Mouse (Mus musculus) layer of hippocampus, adult 11-12 months (tissue): ENCODE measurements around the gene Ccdc162.

ENCODE experiments used
- DNase-seq: peaks from one replicate; pipeline ENCODE4 v3.0.0; 2022; ENCODE audit warnings: low spot score

The Ccdc162 gene

DNA sequence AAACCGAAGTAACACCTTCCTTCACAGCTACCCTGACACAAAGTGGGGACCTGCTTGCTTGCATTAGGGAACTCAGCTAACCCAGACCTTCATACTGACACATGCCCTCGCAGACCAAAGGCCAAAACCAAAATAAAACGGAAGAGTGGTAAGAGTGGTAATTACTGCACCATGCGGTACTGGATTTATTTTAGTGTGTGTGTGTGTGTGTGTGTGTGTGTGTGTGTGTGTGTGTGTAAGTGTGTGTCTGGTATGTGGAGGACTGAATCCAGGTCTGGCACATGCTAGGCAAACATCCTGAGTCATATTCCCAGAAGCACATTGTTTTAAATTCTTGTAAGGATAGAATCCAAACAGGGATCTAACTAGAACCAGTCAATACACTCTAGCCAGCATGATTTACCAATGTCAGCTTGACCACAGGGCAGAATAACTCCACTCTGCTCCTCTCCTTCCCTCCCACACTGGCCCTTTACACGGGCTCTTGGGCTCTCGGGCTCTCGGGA lies 140.1 kb downstream of the Ccdc162 start:
- DNase-seq = no peak

DNA sequence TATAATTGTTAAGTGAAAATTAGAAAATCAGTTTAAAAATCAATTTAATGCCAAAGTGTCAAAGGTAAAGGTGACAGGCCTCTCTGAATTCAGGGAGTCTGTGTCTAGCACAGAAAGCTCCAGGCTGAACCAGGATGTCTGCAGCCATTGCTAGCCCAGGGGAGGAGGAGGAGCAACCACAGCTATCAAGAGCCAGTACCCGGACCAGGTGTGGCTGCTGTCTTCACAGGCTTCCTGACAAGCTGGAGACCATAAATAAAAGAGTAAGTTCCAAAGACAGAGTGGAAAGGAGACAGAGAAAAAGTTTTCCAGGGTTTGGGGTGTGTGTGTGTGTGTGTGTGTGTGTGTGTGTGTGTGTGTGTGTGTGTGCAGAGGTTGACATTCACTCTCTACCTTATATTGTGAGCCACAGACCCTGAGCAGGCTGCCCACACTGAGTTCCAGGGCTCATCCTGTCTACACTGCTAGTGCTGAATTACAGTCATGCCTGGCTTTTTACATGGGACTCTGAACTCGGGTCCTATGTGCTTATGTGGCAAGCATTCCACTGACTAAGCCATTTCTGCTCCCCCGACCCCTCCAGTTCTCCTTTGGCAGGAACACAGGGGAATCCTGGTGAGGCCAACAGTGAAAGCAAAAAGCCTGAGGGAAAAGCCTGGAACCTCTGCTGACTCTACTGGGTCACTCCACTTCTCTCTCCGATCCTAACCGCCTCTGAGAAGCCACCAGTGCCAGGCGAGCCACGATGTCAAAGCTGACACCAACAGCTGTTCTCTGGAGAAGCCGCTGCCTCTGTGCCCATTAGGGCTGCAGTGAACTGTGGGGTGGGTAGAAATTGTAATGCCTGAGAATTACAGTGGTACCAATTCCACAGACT lies 140.7 kb downstream of the Ccdc162 start:
- DNase-seq = no peak

DNA sequence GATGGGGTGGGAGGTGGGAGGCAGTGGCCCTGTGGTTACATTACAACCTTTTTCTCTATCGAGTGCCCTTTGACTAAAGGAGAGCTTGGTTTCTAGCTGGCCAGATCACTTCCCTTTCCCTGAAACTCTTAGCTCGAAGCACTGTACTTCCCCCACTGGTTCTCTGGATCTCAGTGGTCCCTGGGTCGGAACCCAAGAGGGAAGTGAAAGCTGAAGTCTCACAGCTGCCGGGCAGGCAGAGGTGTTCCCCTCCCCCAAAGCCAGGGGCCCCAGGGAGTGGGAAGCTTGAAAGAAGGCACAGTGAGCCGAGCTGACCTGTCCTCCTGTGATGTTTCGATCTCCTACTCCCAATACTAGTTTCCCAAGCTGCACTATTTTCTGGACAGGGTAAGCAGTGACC lies 143.2 kb downstream of the Ccdc162 start:
- peak; percentile 45 for DNase-seq

DNA sequence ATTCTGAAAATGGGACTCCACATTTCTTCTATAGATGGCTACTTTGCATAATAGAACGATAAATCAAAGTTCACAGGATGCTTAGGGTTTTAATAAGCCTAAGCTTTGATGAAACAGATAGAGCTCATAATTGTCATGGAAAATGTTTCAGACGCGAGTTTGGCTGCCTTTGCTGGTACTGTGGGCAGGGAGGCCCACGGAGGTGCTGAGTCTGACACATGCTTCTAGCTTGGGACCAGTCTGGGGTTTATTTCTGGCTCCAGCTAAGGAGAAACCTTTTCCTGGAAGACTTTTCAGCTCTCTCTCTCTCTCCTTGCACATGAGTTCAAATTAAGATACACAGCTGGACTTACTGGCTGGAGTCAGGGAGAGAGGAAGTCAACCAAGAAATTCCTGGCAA lies 144.2 kb downstream of the Ccdc162 start:
- no peak for DNase-seq

DNA sequence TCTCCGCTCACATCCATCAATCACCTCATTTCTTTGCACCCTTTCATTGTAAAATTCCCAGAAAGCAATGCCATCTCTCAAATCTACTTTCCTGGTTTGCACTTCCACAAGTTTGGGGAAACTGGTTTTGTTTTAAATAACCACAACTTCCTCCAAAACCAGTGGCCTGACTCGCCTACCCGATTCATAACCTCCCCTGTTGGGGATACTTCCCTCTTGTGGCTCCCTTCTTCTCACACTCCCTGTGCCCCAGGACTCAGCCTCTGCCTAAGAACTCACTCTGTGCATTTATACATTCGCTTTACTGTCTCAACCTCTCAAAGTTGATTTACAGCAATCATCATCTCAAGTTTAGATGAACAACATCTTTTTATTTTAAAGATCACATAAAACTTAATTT lies 145.4 kb downstream of the Ccdc162 start:
- DNase-seq = no peak

DNA sequence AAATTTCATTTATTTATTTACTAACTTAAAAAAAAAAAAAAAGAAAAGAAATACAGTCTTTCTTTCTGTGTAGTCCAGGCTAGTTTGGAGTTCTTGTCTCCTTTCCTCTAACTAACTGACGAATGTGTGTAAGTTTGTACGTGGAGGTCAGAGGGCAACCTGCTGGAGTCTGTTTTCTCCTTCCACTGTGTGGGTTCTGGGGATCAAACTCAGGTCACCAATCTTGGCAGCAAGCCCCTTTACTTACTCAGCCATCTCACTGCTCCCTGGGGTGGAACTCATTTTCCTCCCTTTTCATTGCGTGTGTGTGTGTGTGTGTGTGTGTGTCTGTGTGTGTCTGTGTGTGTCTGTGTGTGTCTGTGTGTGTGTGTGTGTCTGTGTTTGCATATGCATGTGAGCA lies 148.1 kb downstream of the Ccdc162 start:
- DNase-seq = no peak

DNA sequence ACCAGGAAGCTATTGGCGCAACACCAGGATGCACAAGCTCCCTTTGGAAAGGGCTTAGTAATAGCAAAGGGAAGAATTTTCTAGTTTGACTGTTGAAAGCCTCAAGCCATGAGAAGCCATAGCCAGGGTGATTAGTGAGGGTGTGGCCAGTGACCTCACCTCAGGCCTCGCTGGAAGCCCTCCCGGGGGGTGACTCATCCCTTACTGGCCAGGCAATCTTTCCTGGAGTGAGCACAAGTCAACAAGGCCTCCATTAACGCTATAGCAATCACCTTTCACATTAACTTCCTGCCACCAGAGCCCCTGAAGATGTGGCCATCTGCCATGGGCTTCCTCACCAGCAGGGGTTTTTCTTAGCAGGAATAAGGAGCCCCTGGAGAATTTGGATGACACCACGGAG lies 151.3 kb downstream of the Ccdc162 start:
- no peak for DNase-seq

DNA sequence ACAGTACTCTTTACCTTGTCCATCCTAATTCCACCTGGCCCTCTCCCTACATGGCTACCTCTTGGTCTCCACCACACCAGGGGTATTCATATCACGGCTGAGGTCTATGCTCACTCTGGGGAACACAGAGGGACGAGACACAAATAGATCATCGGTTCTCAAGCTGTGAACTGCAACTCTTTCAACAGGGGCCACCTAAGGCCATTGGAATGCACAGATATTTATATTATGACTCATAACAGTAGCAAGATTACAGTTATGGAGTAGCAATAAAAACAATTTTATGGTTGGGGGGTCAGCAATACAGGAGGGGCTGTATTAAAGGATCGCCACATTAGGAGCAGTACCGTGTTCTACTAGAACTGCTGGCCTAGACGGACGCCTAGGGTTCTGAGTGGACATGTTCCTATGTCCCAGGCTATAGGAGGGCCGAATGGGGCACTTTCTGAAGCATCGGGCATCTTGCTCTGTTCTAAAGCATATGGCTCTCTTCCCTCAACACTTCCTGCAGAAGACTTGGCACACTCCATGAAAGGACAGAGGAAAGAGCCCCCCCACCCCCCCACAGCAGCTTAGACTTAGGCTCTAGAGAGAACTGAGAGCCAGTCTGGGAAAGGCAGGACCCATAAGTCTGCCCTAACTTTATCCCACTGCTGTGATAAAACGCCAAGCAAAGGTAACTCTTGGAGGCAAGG lies 154.6 kb downstream of the Ccdc162 start:
- no peak for DNase-seq

DNA sequence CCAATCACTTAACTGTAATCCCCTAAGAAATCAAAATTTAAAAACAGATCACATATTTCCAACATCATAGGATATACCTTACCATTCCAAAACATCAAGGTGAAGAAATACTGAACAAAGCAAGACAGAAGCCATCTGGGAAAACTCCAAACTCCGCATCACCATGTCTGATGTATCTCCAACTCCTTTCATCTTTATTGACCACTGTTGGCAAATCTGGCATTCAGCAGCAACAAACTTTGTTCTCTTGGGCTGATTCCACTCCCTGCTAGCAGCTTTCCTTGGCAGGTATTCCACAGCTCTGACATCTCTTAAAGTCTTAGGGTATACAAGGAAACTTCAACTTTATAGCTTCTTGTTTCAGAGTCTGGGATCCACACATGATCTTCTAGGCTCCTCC lies 158.0 kb downstream of the Ccdc162 start:
- no peak for DNase-seq

DNA sequence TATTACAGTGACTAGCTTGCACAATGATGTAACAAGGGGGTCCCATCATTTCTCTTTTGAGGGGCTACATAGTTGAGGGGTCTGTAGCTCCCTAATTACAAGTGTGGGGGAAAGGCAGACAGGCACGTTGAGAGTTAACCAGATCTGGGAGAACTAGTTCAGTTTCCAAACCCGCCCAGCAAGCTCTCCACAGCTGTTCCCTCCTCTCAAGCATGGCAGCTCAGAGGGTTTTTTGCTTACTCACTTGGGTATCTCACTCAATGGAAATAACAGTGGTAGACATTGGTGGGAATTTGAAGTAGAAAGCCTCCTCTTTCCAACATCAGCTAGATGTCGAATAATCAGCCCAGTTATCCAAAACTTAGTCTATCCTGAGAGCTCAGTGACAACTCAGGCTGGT lies 161.4 kb downstream of the Ccdc162 start:
- no peak for DNase-seq

DNA sequence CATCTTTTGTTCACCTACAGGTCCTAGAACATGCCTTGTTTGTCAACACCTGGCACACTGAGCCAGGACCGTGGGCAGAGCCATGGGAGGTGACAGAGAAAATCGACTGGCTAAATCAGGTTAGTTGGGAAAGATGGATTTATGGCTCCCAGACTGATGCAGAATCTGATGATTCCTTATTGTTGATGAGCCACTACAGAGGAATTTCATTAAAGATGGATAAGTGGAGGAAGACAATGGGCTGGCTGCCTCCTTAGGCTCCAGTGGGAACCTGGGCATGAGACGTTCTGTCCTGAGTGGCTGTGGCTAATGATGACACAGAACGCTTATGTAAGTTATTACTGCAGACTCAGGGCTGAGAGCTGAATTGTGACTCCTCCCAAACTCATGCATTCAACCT lies 162.7 kb downstream of the Ccdc162 start:
- no peak for DNase-seq

DNA sequence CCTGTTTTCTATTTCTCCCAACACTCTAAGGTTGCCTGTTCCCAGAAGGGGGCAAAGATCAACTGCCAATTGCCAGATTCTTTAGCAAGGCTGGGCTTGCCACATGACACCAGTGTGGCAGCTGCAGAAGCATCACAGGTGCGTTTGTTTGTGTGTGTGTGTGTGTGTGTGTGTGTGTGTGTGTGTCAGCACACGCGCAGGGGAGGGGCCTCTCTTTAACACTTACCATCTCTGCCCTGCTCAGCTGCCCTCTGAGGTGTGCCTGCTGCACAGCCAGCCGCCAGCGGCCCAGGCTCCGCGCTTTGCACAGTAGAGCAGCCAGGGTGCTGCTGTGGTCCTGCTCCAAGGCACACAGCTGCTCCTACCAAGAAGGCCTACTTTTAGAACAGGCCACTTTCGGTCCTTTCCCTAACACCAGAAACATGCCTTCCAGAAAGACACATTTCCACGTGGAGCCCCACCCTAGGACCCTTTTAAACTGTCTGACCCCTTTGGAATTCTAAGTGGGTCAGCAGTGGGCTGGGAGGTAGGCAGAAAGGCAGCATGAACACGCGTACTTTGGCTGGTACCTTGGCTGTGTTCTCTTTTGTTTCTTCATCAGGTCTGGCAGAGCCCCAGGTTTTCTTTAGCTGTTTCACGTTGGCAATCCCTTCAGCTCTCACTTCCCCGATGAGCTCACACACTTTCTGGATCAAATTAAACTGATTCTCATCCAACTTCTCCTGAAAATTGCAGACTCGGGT lies 163.4 kb downstream of the Ccdc162 start:
- DNase-seq = peak; percentile 56

DNA sequence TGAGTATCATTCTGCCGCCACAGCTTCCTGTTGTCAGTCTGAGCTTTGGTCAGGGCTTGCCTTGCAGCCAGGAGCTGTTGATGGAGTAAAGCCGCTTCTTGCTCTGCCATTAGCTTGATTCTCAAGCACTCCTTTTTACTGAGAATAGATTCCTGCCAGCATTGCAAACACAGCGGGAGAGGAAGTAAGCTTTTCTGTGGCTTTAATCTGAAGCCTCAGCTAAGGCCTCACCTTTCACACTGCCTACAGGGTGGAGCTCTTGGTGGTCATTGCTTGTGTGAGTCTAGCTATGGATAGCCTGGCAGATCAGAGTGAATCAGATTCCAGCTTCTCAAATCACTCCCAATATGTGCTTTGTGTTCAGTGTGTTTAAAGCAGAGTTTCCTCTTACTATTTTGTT lies 164.1 kb downstream of the Ccdc162 start:
- DNase-seq = no peak

DNA sequence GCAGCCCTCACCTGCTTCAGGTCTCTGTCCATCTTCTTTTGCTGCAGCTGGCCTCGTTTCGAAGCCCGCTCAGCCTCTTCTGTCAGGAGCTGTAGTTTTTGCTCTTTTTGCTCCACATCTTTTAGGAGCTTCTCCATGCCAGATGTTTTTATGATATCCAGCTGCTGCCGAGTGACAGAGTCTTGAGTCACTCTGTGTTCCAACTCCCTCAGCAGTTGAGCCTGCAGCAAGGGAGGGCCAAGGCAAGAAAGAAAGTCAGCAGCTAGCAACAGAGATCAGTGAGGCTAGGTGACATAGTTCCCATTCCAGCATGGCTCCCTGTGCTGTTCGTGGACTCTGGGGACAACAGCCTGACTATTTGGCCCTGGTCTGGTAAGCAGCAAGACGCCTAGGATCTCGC lies 165.7 kb downstream of the Ccdc162 start:
- DNase-seq = no peak

DNA sequence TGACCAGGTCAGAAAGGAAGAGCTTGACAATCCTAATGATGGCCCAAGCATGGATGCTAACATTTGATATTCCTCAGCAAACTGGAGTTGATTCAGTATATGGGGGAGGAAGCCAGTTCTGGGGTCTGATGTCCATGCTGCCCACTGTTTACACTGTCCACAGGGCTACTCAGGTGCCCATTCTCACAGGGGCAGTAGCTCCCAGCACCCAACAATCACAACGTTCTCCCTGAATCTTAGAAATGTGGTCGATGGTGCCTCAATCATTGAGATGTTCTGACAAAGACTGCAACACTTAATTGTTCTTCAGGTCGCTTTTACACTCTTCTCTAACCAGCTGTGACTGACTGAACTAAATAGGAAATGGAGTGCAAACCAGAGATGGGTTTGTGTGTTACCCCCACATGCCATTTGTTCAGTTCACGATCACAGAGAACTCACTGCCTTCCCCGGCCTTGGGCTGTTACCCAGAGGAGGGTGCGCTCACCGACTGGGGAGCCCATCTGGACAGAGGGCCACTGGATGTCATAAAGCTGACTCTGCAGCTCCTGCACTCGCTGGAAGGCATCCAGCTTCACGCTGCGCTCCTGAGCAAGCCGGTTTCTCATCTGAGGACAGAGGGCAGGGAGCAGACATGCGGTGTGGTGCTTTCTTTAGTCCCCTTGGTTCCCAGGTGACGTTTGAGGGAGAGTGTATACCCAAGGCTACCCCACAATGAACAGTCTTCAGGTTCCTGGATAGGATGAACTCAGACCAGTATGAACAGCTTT lies 169.9 kb downstream of the Ccdc162 start:
- DNase-seq = no peak

DNA sequence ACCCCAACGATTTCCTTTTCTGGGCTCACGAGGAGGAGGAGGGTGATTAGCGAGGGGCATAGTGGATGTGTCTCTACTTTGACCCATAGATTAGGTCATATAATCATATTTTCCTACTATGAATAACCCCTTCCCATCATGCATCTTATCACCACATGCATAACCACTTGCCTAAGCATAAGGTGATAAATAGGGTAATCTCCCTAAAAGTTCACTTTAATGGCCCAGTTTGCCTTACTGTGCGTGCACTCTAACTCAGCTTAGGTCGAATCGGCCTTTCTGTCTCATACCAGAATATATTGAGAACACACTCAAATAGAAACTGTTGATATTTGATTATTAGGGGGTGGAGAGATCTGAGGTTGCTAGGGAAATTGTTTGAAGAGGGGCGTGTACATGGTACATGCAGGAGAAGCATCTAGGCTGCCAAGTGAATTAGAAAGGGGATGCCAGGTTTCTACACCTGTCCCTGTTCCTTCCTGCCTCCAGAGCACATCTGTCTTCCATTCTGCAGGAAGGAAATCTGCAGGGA lies 171.1 kb downstream of the Ccdc162 start:
- no peak for DNase-seq

DNA sequence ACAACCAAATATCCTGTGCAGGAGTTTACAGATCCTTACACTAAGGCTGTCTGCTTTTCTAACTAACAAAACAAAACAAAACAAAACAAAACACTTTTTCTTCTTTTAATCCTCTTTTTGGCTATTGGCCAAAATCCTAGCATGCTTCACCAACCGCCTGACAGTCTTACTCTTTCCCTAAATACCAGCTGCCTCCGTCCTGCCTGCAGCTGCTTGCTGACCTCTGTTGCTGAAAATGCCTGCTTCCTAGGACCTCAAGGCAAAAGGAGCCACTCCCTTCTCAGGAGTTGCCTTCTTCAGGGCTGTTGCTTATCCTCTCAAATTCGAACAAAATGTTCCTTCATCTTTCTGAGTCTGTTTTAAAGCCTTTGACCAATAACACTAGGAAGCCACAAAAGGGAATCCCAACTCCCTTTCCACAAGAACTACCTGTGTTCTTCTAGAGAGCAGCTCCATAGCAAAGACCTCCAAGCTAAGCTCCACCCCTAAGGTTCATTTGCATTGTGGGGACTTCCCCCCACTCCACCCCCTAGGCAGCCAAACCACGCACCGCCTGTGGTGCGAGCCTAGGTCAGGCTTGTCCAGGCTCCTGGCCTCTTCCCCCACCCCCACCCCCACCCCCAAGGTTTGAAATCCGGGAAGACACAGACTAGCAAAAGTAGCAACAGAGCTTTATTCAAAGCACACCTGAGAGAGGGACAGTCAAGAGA lies 171.8 kb downstream of the Ccdc162 start:
- no peak for DNase-seq

DNA sequence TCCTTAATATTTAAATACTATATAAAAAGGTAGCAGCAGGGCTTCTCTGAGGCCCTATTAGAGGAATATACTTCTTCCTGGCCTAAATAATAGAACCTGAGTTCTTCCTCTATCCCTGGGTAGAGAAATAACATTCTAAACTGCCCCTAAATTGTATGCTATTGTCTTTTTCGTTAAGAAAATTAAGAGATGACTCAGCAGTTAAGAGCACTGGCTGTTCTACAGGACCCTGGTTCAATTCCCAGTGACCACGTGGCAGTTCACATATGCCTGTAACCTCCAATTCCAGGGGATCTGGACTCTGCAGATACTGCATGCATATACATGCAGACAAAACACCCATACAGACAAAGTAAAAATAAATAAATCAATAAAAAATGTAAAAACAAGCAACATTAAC lies 172.6 kb downstream of the Ccdc162 start:
- DNase-seq = no peak

DNA sequence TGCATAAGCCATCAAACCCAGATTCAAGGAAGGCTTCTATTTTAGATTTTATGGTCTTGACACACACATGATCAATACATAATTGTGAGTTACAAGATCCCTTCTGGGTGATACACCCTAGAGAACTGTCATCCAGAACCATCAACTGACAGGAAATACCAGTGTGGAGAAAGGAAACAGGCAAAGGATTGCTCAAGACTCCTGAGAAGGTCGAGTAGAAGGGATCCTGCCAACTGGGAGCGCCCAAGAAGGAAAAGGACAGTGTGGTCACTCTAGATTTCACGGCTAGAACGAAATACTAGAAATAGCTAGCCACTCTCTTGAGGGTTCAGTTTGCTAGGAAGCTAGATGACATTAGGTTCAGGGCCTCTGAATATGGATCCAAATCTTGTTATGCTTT lies 173.0 kb downstream of the Ccdc162 start:
- DNase-seq = no peak

DNA sequence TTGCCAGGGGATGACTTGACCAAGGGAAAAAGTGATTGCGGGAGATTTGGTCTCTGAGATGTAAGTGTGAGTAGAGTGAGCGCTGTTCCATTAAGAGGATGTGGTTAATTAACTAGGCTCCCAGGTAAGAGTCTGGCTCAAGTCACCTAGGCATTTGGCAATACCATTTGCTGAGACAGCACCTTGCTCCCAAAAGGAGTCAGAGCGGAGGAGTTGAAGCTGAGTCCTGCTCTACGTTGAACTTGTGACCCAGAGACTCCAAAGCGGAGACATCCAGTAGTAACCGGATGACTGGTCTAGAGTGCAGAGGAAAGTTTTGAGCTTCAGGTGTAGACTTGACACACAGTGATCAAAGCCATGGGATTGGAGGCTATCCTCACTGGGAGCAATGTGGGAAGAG lies 174.4 kb downstream of the Ccdc162 start:
- DNase-seq = no peak

DNA sequence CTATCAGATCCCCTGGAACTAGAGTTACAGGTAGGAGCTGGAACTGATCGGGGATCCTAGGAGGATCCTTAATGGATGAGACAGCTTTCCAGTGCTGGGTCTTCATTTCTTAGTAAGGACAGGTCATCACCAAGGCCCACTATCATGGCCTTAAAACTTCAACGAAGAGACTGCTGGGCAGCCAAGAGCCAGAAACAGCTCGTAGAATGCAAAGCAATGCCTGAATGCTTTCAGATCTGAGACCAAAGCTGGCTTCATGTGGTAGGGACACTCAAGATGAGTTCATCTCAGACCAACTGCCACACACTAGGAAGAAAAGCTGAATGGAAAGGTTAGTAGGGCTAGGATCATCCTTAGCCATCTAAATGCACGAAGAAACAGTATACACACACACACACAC lies 177.4 kb downstream of the Ccdc162 start:
- DNase-seq = no peak
